Mouse (Mus musculus) mesoderm, embryonic 11.5 days (tissue): Measurements from ENCODE around the gene Syk.

Source experiments
- DNase-seq: peaks from one replicate; pipeline ENCODE4 v3.0.0-alpha.2; 2012; ENCODE audit warnings: low read depth, low spot score

Syk gene

DNA sequence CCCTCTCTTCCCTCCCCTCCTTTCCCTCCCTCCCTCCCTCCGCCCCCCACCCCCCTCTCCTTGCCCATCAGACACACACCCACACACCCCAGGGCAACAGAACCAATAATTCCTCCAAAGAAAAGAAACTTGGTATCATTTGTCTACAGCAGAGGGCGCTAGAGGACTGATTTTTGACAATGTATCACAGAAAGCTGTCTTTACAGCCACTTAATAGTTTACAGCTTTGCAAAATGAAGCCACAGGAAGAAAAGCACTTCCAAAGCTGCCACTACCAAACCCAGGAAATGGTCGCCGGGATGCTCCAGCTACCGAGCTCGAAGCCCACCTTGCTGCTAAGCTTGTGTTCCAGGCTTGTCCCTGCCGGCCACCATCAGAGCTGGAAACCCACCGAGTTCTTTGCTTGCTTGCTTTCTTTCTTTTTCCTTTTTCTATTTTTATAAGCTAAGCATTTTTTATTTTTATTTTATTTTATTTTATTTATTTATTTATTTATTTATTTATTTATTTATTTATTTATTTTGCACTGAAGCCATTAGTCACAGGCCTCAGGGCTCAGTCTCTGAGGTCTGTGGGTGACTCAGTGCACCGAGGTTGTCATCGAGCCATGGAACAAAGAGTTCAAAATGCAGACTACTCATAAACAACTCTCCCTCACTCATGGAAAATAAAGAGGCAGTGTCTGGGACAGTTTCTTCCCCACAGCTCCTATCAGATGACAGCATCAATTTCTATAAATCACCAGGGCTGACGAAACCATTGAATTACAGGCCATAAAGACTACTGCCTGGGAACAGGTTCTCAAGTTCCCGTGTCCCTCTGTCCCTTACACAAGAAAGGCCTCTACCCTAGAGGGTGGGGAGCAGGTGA lies 68.6 kb downstream of the Syk start:
- peak; percentile 86 for DNase-seq

DNA sequence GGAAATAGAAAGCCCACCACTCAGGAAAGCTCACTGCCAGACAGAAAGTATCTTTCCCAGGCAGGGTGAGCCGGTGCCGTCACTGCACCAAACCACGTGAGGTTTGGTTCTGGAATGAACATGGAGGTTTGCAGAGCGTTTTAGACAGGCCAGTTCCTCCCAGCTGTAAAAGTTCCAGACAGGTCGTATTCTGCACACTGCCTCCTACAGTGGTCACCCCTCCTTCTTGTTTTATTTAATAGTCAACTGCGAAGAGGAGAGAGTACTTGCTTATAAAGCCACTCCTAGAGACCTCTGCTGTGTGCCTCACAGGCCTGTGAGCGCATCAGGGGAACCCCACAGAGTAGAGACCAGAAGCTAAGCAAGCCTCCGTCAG lies 69.3 kb downstream of the Syk start:
- no peak for DNase-seq

DNA sequence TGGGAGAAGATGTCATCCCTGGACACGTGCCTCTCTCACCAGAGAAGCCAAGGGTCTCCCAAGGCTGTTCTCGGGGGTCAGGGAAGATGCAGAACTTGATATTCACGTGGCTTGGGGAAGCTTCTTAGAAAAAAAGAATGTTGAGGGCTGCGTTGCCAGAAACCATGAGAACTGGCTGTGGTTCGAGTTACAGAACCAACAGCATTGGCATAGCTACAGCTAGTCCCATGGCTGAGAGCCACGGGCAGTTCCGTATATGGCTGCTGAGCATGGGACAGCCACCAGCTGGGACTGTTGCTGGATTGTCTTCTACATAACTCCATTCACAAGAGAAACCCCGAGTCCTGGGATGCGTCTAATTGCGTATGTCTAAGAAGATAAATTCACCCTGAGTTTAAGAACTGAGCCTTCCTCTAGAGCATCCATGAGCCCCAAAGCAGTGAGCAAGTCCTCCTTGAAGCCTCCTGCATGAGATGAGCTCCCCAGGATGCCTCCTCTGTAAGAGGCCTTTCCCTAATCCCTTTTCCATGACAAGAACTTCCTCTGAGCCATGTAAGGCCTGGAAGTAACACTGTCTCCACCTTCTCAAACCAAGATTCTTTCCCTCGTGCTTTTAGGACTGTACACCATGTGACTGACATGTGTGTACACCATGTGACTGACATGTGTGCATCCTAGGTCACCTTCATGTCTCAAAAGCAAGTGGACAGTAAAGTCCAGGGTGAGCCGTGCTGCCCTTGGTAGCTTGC lies 71.3 kb downstream of the Syk start:
- DNase-seq = no peak

DNA sequence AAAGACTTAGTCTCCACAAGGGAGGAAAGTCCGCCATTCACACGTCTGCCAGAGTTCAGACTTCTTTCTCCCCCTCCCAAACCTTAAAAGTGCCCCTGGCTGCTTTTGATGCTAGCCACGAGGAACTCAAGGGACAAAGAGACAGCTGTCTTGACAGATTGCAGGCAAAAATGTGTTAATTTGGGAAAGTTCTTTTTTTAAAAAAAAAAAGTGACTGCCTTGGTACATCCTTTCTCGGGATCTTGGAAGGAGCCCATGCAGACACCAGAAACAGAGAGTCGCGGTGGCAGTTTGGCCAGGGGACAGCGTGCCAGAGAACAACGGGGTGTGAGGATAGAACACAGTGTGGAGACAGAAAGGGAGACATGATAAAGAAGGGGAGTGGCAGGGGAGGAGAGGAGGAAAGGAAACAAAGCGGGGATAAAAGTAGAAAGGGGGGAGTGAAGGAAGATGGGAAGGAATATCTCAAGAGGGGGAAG lies 71.9 kb downstream of the Syk start:
- DNase-seq = no peak

DNA sequence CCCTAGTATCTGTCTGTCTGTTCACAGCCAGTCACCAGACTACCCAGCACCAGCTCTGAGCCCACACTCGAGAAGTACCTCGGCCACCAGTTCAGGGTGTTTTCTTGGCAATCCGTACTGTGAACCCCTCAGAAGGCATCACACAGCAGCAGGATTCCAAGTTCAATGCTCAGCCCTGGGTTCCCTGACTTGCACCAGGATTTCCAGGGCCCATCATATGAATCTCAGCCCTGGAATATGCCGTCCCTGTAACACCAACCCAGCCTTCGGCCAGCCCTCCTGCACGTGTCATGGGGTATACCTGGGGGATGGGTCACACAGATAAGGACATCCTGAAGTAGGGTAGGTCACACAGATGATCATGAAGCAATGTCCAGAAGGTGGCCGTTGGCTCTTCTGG lies 75.0 kb downstream of the Syk start:
- DNase-seq = no peak

DNA sequence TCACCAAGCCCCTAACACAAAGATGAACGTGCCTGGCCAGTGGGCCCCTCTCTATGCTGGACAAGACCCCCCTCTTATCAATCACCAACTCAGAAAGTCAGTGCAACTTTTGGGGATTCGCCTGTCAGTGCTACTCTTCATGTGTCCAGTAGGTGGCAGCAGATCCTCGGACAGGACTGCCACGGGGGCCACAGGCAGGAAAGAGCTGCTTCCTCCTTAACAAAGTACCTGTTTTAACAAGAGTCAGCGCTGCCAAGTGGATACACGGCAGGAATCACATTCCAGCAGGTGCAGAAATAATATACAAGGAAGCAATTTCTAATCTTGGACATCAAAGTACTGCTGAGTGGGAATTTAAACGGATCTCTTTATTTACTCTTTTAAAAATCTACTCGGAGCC lies 75.5 kb downstream of the Syk start:
- DNase-seq = peak; percentile 75

DNA sequence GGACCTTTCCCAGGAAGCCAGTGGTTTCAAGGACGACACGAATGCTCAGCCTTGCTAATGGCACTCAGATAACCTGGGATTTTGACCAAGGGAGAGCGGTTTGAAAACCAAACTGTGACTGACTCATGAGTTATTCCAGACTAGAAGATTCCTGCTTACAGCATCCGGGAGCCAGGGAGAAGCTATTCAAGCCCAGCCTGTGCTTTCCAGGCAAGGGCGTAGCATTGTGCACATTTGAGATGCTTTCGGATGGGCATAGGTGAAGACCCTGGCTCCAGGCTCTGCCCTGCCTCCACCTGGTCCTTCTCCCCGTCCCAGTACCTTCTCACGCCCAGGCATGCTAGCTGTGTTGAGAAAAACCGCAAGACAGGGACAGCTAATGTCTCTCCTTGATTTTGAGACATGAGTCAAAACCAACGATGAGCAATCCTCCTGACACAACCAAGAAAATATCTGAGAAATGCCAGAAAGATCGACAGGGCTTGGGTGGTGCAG lies 76.2 kb downstream of the Syk start:
- no peak for DNase-seq

DNA sequence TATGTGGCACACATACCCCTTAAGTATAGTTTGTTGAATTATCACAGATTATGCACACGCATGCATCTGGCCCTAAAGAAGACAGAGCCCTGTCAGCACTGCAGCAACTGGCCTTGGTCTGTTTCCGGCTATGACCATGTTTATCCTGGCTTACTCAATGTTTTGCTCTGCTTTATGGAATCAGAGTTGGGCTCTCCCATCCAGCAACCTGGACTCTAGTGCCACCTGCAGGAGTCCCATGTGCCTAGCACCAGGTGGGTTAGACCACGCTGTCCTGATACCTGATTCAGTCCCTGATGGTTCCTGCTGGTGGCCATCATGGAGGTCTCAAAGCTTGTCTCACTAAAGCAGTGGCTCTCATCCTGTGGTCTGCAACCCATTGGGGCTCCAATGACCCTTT lies 86.9 kb downstream of the Syk start:
- DNase-seq = no peak

DNA sequence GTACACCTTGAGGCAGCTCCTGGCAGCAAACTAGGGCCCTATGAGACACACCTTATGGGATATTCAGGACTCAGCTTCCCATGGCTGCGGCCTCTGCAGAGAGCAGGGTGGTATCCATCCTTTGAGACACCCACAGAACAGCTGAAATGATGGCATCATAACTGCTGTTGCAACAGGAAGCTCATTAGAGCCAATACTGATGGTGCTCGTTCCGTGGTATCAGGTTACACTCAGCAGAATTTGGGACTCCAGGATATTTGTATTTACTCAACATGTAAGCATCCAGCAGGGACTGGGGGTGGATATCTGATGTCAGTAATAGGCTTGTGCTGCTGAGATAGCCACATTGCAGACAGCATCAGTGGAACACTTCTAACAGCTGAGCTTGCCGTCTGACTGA lies 90.3 kb downstream of the Syk start:
- no peak for DNase-seq

DNA sequence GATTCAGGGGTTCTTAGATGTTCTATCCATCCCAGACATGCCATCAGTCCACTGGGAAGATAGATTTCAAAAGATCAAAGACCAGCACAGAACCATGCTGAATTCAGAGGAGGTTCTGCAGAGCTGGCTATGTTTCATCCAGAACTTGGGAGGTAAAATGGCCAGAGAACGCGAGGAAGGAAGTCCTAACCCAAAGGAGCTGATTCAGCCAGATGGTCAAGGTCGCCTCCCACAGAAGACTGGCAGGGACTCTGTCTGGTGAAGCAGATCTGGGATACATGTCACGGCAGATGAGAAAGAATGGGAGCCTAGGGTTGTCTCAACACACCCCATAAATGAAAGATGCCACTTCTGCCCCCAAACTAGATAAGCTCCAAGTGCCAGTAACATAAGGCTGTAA lies 90.9 kb downstream of the Syk start:
- no peak for DNase-seq

DNA sequence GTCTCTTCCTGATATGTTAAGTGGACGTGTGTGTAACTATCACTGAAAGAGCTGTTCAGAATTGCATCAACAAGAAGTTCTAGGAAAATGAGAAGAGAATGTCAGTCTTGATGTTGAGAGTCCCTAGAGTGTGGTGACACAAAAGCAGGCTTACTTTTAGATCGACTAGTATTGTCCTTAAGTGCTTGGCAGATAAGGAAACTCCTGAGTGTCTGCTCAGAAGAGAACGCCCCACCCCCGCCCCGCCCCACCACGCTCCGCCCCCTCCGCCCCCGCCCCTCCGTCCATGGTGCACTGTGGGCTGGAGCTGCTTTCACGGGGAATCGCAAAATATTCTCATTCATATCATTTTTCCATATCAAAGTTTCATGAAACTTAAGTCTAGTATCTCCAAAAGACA lies 91.9 kb downstream of the Syk start:
- no peak for DNase-seq

DNA sequence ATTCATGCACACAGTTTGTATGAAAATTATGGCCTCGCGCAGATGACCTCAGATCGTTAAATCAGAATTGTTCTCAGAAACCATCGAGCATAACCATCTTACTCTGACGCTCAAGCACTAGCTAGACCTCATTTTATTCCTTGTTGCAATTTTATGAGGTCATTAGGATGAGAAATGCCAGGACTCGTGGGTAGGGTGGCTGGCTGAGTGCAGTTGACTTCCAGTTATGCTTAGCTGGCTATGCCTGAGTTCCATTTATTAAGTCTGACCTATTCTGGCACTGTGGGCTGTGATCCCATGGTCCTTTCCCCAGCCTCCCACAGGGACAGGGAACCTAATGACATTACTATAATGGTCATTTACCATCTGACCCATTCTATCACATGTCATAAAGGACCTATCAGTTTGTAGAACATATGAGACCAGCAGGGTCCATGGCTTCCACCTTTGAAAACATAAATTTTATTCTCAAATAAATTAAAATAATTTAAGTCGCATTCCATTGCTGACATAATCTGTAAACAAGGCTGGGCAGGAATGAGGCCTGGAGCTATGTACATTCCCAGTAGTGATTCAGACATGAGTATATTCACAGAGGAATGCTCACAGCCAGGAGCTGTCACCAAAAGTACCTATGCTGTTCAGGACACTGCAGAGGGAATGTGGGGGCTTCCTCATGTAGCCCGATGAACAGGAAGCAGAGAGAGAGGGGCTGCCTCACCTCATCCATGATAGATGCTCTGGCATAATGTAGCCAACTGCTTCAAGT lies 92.7 kb downstream of the Syk start:
- DNase-seq = no peak

DNA sequence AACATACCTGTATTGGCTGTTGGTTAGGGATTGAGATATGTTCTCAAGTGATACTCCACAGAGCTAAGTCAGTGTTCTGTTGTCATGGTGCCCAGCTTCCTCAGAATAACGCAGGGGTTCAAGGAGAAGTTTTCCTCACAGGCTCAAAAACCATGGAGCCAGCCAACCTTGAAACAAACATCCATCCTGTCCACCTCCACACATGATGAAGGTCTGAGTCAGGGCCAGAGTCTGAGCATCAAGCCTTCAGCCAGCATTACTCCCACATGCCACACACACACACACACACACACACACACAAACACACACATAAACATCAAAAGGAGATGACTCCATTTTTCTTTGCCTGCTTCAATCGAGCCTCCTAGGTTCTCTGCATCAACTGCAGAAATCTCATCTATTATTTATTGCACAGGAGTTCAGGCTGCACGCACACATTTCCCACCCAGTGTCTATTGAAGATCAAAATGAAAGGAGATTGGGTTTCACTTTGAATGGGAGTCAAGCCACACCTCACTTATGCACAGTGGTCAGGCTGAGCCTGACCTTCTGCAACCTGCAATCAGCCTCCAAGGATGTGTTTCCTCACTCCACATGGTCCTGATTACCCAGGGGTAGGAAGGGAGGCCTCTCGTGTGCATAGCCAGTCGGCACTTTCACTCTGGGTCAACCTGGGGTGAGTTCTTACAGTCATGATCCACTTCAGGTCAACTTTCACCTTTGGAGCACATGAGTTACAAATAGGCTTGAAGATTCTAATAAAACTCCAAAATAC lies 93.9 kb downstream of the Syk start:
- DNase-seq = no peak

DNA sequence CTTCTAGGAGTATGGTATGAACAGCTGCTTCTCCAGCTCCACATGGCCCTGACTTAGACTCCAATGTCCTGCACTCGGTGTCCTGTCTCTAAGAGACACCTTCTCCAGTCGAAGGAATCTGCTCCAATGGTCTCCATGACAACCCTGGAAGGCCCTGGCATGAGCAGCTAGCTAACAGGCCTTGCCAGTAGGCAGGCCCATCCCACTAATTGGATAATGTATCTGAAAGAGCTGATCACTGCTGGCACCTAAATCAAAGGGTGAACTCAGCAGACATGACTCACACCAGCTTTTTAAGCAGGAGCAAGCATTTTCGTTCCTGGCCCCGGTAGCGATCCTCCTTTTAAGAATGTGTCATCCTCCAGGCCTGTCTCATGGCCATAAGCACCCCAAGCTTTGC lies 96.9 kb downstream of the Syk start:
- DNase-seq = no peak

DNA sequence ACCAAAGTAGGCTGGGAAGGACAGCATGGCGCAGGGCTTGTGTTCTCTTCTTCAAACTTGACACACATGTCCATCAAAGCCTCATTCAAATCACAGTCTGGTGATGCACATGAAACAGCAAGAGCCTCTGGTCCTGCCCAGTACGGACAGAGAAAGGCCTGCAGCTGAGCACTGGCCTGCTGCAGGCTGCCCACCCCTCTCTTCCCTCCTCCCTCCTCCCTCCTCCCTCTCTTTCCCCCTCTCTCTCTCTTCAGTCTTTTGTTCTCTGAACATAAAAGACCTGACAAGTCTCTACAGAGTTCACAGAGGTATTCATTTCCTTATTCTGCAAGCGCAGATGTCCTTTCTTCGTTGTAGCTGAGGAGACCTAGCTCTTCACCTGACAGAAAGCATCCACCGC lies 99.1 kb downstream of the Syk start:
- DNase-seq = no peak

DNA sequence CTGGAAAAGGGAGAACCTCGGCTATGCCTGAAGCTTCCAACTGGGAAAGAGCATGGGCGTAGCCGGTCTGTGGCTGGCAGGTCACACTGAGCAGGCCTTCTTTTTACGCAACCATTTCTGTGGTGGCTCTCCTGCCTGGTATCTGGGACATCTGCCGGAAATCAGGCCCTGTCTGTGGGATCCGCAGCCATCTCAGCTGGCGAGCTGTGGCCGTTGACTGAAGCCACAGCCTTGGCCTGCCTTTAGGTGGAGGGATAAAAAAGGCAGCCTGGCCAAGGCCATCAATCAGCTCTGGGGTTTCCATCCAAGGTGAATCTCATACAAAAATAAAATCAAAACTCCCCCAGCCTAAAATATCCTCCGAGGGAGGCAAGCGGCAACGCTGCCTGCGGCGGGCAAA lies 107.5 kb downstream of the Syk start:
- no peak for DNase-seq

DNA sequence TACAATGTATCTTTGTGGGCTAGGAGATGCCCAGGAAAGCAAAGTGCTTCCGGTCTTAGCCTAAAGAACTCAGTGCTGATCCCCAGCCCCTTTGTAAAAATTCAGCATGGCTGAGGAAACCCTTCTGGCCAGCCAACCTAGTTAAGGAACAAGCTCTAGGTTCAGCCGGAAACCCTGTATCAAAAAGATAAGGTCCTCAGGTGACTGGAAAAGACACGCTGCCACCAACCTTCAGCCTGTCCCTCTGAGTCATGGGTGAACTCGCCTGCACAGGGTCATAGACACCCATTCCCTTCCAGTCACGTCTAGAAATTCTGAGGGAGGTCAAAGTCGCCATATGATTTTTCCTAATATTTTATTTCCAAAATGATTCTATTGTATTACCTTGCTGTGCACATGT lies 109.3 kb downstream of the Syk start:
- DNase-seq = no peak

DNA sequence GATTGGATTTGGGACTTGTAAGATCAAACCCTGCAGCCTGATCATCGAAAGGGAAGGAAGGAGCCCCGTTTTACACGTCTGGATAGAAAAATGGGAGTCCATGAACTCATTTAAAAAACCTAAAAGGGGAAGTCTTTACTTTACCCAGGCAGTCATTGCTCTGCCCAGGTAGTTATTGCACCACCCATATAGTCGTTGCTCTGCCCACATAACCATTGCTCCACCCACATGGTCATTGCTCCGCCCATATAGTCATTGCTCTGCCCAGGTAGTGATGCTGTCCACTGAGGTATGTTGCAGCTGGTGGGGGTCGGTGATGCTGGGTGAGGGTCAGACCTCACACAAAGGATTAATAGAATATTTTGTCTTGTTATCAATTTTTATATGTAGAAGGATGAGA lies 111.9 kb downstream of the Syk start:
- no peak for DNase-seq
